Mouse (Mus musculus) spleen, adult 18-20 months (tissue): ENCODE results near the gene Ivl.

ENCODE experiments used
- DNase-seq, 2 experiments: peaks; one replicate each; pipeline ENCODE4 v3.0.0; 2022; ENCODE audit warnings: mixed read lengths in 2 of 2

Ivl gene

GRCm38 (mm10) chr3:92573449-92574041, at the start of gene Ivl:
Ivl (minus strand) TSS chr3:92573735.
- DNase-seq, result no peak

GRCm38 (mm10) chr3:92621560-92621959, 48.0 kb upstream of the Ivl start, which contains the start of gene Lce6a:
Lce6a (minus strand) TSS chr3:92621660.
- no peak for DNase-seq

- DNase-seq, result no peak
Measured at GRCm38 (mm10) chr3:92609804-92610203, 36.3 kb upstream of the Ivl start.

GRCm38 (mm10) chr3:92607392-92607791, 33.9 kb upstream of the Ivl start, which contains the start of gene 2210017I01Rik:
2210017I01Rik (minus strand) TSS chr3:92607492.
- no peak for DNase-seq

GRCm38 (mm10) chr3:92602169-92602568, 28.6 kb upstream of the Ivl start:
- no peak for DNase-seq

GRCm38 (mm10) chr3:92600456-92600855, 26.9 kb upstream of the Ivl start:
- no peak for DNase-seq

DNA sequence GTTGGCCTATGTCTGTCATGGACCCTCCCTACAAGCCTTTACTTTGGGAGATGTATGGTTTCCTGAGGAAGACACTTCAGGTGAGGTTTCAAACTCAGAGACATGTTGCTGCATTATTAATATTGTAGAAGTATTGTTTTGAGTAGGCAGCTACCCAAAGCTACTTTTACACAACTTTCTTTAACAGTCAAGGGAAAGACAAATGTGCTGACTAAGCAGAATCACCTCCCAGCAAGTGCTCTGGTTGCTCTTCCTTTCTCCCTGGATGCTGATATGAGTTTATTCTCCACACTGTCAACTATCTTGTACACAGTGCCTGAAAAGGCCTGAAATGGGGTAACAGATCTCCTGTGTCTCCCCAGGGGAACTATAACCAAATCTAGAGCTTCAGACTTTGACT, 26.4 kb upstream of the Ivl start:
- no peak for DNase-seq

DNA sequence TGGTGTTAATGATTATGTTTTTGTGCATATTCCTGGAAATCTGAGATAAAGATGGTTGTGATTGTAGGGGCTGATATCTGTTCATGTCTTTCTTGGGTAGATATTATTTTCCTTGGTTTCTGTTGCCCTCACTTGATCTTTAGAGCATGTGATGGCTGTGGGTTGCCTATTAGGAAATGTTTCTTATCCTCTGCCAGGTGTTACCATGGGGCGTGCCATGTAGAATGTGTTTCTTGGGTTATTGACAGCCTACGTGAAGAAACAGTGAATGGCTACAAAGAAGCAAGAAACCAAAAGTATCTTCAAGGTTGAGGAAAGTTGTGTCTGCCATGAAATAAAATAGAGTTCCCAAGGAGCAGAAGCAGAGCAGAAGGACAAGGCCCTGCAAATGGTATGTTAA, 24.9 kb upstream of the Ivl start:
- no peak for DNase-seq

GRCm38 (mm10) chr3:92588858-92589257, 15.3 kb upstream of the Ivl start, which contains the start of gene Smcp:
Smcp (minus strand) TSS chr3:92588997.
- no peak for DNase-seq

GRCm38 (mm10) chr3:92587190-92587589, 13.7 kb upstream of the Ivl start:
- no peak for DNase-seq

DNA sequence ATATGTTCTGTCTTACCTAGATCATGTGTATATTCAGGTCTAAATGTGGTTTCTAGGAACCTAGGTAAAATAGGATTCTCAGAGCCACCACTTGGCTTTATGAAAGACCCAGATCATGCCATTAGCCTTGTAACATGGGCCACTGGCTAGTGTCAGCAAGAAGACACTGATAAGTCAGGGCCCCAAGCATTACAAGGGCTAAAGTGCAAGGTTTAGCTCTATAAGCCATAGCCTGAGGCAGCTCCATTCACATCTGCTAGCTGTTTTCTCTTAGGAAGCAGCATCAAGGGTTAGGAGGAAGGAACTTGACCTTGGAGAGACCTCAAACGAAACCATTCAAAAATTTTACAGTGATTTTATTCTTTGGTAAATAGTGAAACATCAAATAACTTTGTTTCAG, 11.5 kb upstream of the Ivl start:
- DNase-seq, result no peak

DNA sequence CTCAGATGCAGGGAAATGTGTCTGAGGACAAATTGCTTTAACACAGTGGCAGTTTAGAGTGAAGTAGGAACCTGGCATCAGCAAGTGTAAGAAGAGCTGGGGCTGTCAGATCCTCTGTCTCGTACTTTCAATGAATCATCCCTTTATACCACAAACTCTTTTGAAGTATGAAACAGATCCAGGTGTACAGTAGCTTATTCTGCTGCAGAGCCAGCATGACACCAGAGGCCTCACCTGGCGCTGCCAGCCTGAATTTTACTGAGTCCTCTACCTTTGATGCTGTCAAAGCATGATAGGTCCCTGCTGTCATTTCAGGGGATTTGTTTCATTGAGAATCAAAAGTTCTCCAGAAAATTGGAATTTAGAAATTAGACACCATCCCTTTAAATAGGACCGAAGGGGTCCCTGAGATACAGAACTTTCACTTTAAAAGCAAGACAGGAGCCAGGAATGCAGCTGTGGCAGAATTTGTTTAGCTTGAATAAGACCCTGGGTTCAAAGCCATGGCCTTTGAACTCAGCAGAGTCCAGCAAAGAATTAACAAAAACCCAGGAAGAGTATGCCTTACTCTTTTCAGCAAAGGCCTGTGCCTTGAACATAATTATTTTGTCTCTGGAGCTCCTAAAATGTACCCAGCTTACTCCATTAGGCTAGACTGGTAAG, 9.8 kb upstream of the Ivl start:
- DNase-seq, result no peak

DNA sequence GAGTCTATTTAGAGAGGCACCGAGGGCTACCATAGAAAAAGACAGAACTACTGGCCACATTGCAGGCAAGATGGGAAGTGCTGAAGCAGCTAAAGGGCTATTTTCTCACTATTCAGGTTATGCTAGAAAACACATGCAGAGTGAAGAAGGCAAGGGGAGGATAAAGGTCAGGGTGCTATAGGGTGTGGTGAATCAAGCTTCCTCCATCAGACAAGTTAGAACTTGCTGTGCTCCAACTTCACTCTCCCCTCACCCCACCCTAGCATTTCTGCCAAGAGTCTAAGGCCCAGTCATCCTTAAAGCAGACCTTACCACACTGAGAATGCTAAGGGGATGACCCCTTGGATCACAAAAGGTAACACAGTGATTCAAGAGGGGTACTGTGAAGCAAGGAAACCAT, 6.0 kb upstream of the Ivl start:
- no peak for DNase-seq

DNA sequence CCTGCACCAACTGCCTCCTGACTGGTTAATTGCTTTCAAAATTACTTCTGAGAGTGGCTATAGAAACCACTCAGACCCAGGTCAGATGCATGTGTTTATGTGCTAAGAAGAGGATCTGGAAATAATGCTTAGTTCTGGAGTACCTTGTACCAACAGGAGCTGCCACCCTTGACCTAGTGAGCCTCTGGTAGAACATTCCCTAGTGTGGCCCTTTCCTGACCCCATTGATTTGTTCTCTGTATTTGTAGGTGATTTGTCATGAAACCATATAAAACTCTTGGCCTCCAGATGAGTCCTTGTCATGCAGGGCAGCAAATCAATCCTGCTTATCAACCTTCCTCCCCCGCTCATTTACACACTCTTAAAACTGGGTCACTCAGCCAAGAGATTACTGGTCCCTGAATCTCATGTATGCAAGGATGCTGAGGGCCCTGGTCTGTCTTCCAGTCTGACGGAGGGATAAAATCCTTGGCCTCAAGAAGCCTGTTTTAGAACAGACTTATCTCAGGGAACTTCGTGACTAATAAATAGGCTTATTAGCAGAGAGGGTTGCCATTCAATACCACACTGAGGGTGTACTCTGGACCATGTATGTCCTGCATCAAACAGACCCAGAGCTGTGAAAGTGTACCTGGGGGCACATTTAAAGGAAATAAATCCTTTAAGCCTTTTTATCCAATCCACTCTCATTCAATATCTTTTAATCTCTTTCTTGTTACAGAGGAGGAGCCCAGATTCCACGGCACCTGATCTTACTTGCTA, 5.3 kb upstream of the Ivl start:
- no peak for DNase-seq

- no peak for DNase-seq
Measured at GRCm38 (mm10) chr3:92572514-92573155, 900 bp downstream of the Ivl start.

DNA sequence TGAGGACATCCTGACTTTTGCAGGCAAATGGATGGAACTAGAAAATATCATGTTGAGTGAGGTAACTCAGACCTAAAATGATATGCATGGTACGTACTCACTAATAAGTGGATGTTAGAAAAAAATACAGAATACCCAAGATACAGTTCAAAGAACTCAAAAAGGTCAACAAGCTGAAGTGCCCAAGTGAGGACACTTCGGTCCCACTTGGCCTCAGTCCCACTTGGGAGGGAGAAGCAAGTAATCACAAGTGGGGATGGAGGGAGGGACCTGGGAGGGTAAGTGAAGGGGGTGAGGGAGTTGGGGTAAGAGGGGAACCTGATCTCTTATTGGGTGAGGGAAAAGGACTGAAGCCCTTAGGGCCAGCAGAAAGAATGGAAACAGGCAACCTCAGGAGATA, 4.8 kb downstream of the Ivl start:
- no peak for DNase-seq

GRCm38 (mm10) chr3:92565418-92565817, 8.1 kb downstream of the Ivl start:
- no peak for DNase-seq

DNA sequence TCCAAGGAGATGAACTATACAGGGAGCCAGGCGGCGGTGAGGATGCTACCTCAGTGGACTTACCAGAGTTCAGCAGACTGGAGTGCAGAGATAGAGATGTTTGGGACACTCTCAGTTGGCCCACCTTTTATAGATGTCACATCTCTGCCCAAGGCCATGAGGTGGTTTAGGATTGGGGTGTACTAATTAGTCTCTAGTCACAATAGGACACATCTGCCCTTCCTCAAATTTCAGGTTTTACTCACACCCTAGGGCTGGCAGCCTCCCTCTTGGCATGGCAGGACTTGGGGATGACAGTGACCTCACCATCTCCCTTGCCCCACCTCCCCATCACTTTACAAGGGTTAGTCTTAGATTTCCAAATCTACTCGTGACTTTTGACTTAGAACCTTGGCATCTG, 39.1 kb downstream of the Ivl start, which contains the start of gene 2310046K23Rik:
Gene 2310046K23Rik (minus strand): TSS at position 101 of the 400 bp plus-strand sequence.
- no peak for DNase-seq
